Comparison of ENCODE assay signal across 11 mouse cellular contexts in the genomic region with DNA sequence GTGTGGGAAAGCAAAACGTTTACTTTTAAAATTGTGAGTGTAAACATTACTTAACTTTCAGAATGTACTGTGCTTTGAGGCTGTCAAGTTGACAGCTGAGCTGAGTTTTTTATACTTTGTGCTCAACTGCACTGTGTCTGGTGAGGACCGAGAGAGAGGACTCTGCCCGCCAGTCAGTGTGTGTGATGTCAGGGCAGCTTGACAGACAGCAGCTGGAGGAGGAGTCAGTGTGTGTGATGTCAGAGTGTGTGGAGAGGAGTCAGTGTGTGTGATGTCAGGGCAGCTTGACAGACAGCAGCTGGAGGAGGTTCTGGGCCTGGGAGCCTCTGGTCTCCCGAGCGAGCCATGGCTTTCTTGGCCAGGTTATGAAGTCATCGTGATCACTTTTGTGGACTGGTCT. TPM values are rescaled to one million over a fixed set of nuclear protein-coding genes. Genes with fewer than 3 reads are reported as not detected.
DNase-seq lines count a peak whose midpoint lies in the region; ATAC-seq lines count a peak whose summit lies in the region.
"Had no signal": no experiment of that assay in that cellular context is flagged by ENCODE, and none has a peak within 500 bp of the region (broad histone marks: within the 10 kb centered on the region; RNA-seq: fewer than 3 reads in every experiment).

No protein-coding gene starts in this region.

- H3K4me3 ChIP-seq in heart, embryonic 12.5 days, result no peak overlapping the region
- no peak overlapping the region for H3K4me3 ChIP-seq in neural tube, embryonic 11.5 days (ENCODE audit: low read depth, low read length)
- no peak overlapping the region for H3K4me3 ChIP-seq in neural tube, embryonic 15.5 days (replicated peaks)
- H3K4me3 ChIP-seq in liver, embryonic 15.5 days (replicated peaks), result no peak overlapping the region
- no peak overlapping the region for H3K4me3 ChIP-seq in stomach, embryonic 16.5 days (replicated peaks; ENCODE audit: low read length)
- H3K4me3 ChIP-seq: hindbrain, embryonic 13.5 days had no signal

- H3K36me3 ChIP-seq in heart, embryonic 12.5 days, result peaks cover 74% of the 10 kb centered on the region
- peaks cover 7% of the 10 kb centered on the region; the same call in 1 of the 2 replicates for H3K36me3 ChIP-seq in neural tube, embryonic 11.5 days (ENCODE audit: control insufficient read depth, insufficient read depth, low read length)
- H3K36me3 ChIP-seq in neural tube, embryonic 15.5 days, result peaks cover 42% of the 10 kb centered on the region
- H3K36me3 ChIP-seq in liver, embryonic 15.5 days (replicated peaks), result peaks cover 67% of the 10 kb centered on the region
- H3K36me3 ChIP-seq in stomach, embryonic 16.5 days (ENCODE audit: control insufficient read depth, insufficient read depth, low read length), result peaks cover 18% of the 10 kb centered on the region

- 68% methylated on average over 6 of the region's 6 CpGs for WGBS in heart, embryonic 12.5 days
- WGBS in neural tube, embryonic 11.5 days, result 91% methylated on average over 6 of the region's 6 CpGs
- WGBS in neural tube, embryonic 15.5 days, result 85% methylated on average over 6 of the region's 6 CpGs
- WGBS in liver, embryonic 15.5 days (ENCODE audit: insufficient replicate concordance), result 68% methylated on average over 6 of the region's 6 CpGs
- 47% methylated on average over 6 of the region's 6 CpGs for WGBS in stomach, embryonic 16.5 days

- no peaks in the 10 kb centered on the region for H3K9me3 ChIP-seq in heart, embryonic 12.5 days (replicated peaks)
- H3K9me3 ChIP-seq in neural tube, embryonic 11.5 days (ENCODE audit: control insufficient read depth, low read length), result no peaks in the 10 kb centered on the region
- H3K9me3 ChIP-seq in neural tube, embryonic 15.5 days (replicated peaks), result no peaks in the 10 kb centered on the region
- H3K9me3 ChIP-seq in liver, embryonic 15.5 days (replicated peaks), result no peaks in the 10 kb centered on the region
- H3K9me3 ChIP-seq in stomach, embryonic 16.5 days (replicated peaks; ENCODE audit: control insufficient read depth, low read length), result no peaks in the 10 kb centered on the region
- H3K9me3 ChIP-seq: hindbrain, embryonic 13.5 days had no signal

- H3K9ac ChIP-seq in heart, embryonic 12.5 days, result no peak overlapping the region
- no peak overlapping the region for H3K9ac ChIP-seq in neural tube, embryonic 11.5 days (ENCODE audit: low read length)
- H3K9ac ChIP-seq in neural tube, embryonic 15.5 days (replicated peaks), result no peak overlapping the region
- H3K9ac ChIP-seq in liver, embryonic 15.5 days, result no peak overlapping the region
- H3K9ac ChIP-seq in stomach, embryonic 16.5 days (ENCODE audit: low read length), result no peak overlapping the region
- H3K9ac ChIP-seq: hindbrain, embryonic 13.5 days had no signal

- no peaks in the 10 kb centered on the region for H3K4me1 ChIP-seq in heart, embryonic 12.5 days (replicated peaks)
- no peaks in the 10 kb centered on the region for H3K4me1 ChIP-seq in neural tube, embryonic 11.5 days (ENCODE audit: control insufficient read depth, insufficient read depth, low read length)
- H3K4me1 ChIP-seq in neural tube, embryonic 15.5 days, result no peaks in the 10 kb centered on the region
- no peaks in the 10 kb centered on the region for H3K4me1 ChIP-seq in liver, embryonic 15.5 days (replicated peaks)
- H3K4me1 ChIP-seq in stomach, embryonic 16.5 days (ENCODE audit: control insufficient read depth, insufficient read depth, low read length), result no peaks in the 10 kb centered on the region
- H3K4me1 ChIP-seq: hindbrain, embryonic 13.5 days had no signal

- DNase-seq in heart, adult 9 months (ENCODE audit: low spot score in 2 of 2), result peak; percentile 7 to 13
- DNase-seq in neural tube, embryonic 11.5 days (ENCODE audit: low spot score), result no peak
- no peak for DNase-seq in left cerebral cortex, postnatal 10 days (ENCODE audit: extremely low spot score in 1 of 2, low spot score in 2 of 2)
- no peak for DNase-seq in right cerebral cortex, postnatal 10 days (ENCODE audit: low spot score in 2 of 2)
- DNase-seq: midbrain, embryonic 14.5 days; thymus, postnatal 25 days had no signal

- H3K4me2 ChIP-seq in heart, embryonic 12.5 days, result no peak overlapping the region
- no peak overlapping the region for H3K4me2 ChIP-seq in neural tube, embryonic 11.5 days (ENCODE audit: low read depth)
- no peak overlapping the region for H3K4me2 ChIP-seq in neural tube, embryonic 15.5 days
- no peak overlapping the region for H3K4me2 ChIP-seq in liver, embryonic 15.5 days
- no peak overlapping the region for H3K4me2 ChIP-seq in stomach, embryonic 16.5 days (ENCODE audit: low read depth, low read length)
- H3K4me2 ChIP-seq: hindbrain, embryonic 13.5 days had no signal

- no peak overlapping the region for H3K27ac ChIP-seq in heart, embryonic 12.5 days (ENCODE audit: poor library complexity, severe bottlenecking)
- H3K27ac ChIP-seq in neural tube, embryonic 11.5 days (ENCODE audit: low read depth, low read length), result no peak overlapping the region
- no peak overlapping the region for H3K27ac ChIP-seq in neural tube, embryonic 15.5 days (replicated peaks)
- no peak overlapping the region for H3K27ac ChIP-seq in liver, embryonic 15.5 days (replicated peaks)
- no peak overlapping the region for H3K27ac ChIP-seq in stomach, embryonic 16.5 days (ENCODE audit: low read length)
- H3K27ac ChIP-seq: hindbrain, embryonic 13.5 days had no signal

- ATAC-seq in heart, embryonic 12.5 days (ENCODE audit: insufficient number of reproducible peaks, low FRiP score), result no peak
- 0 out of 2 replicates have a peak, but pooled peaks have one; percentile 35 for ATAC-seq in neural tube, embryonic 11.5 days (ENCODE audit: insufficient read depth, low FRiP score, low TSS enrichment)
- ATAC-seq in neural tube, embryonic 15.5 days (ENCODE audit: low FRiP score), result no peak
- peak; percentile 71 for ATAC-seq in liver, embryonic 15.5 days (ENCODE audit: insufficient read depth)
- peak; percentile 74 for ATAC-seq in stomach, embryonic 16.5 days (ENCODE audit: insufficient read depth, low FRiP score)

- intact Hi-C loops in left cerebral cortex, postnatal 10 days (cut with DNase I), result no loop called here

- no peaks in the 10 kb centered on the region for H3K27me3 ChIP-seq in heart, embryonic 12.5 days (replicated peaks)
- H3K27me3 ChIP-seq in neural tube, embryonic 11.5 days (ENCODE audit: control insufficient read depth, insufficient read depth, low read length), result no peaks in the 10 kb centered on the region
- no peaks in the 10 kb centered on the region for H3K27me3 ChIP-seq in neural tube, embryonic 15.5 days (replicated peaks)
- H3K27me3 ChIP-seq in liver, embryonic 15.5 days, result no peaks in the 10 kb centered on the region
- H3K27me3 ChIP-seq in stomach, embryonic 16.5 days (ENCODE audit: control insufficient read depth, insufficient read depth, low read length), result no peaks in the 10 kb centered on the region
- H3K27me3 ChIP-seq: hindbrain, embryonic 13.5 days had no signal

RNA-seq across cellular contexts. Expression of a gene that starts 24.4 kb away (rescaled TPM):
- polyA plus RNA-seq in heart, embryonic 12.5 days (2016; fragmentation: Nextera tagmentation; extraction: Ambion mirVana), result 10.8 and 12.8 TPM in 2 replicates
- polyA plus RNA-seq in neural tube, embryonic 11.5 days (2014; fragmentation: Nextera tagmentation; extraction: Ambion mirVana), result 11.2 and 11.8 TPM in 2 replicates
- 7.2 and 8.2 TPM in 2 replicates for polyA plus RNA-seq in neural tube, embryonic 15.5 days (2015; fragmentation: Nextera tagmentation; extraction: Ambion mirVana)
- 2.7 and 3.1 TPM in 2 replicates for polyA plus RNA-seq in liver, embryonic 15.5 days (2015; fragmentation: Nextera tagmentation; extraction: Ambion mirVana)
- 8.7 and 11.9 TPM in 2 replicates for polyA plus RNA-seq in stomach, embryonic 16.5 days (2015; fragmentation: Nextera tagmentation; extraction: Ambion mirVana)
- 10 to 100 TPM; 42.8 to 45.6 TPM for total RNA-seq in left cerebral cortex, postnatal 10 days (2021)

Comparison
In these comparisons a context has a peak if more than half of its experiments do, and no peak if none do; other contexts are left out.
1. ATAC-seq: peak in neural tube, embryonic 11.5 days (single experiment), liver, embryonic 15.5 days (single experiment) and stomach, embryonic 16.5 days (single experiment); none in heart, embryonic 12.5 days (single experiment) and neural tube, embryonic 15.5 days (single experiment).
2. DNase-seq: peak in heart, adult 9 months (2 of 2); none in neural tube, embryonic 11.5 days (single experiment), left cerebral cortex, postnatal 10 days (0 of 2) and right cerebral cortex, postnatal 10 days (0 of 2).